ENCODE assay signal across 19 mouse cellular contexts in genomic region chr16:32511338-32511734, GRCm38 (mm10). TPM values are rescaled to one million over a fixed set of nuclear protein-coding genes. Genes with fewer than 3 reads are reported as not detected.
DNase-seq lines count a peak whose midpoint lies in the region; ATAC-seq and TF ChIP-seq lines count a peak whose summit lies in the region.
"Had no signal": no experiment of that assay in that cellular context is flagged by ENCODE, and none has a peak within 500 bp of the region (broad histone marks: within the 10 kb centered on the region; RNA-seq: fewer than 3 reads in every experiment).

No protein-coding gene starts in this region.

- DNase-seq in layer of hippocampus, adult 2 months (ENCODE audit: low spot score in 2 of 2) = no peak
- DNase-seq in layer of hippocampus, adult 18-20 months (ENCODE audit: low spot score in 2 of 2) = no peak
- no peak for DNase-seq in MEL (ENCODE audit: low read depth, low spot score)
- peak; percentile 67 for DNase-seq in gonadal fat pad, adult 2 months (ENCODE audit: low read depth)
- no peak for DNase-seq in kidney, postnatal 25 days
- no peak for DNase-seq in thymus, postnatal 0 days (ENCODE audit: low spot score)
- DNase-seq: cerebellum, adult 11 months; heart, adult 18-20 months; right cerebral cortex, postnatal 4 days had no signal

- no peak for TF ChIP-seq RAD21 in MEL (IDR thresholded peaks at IDR 0.05; ENCODE audit: low read depth, low read length)

- H3K9ac ChIP-seq in MEL (ENCODE audit: control insufficient read depth, low read depth, low read length, poor library complexity, severe bottlenecking) = no peak overlapping the region; the same call in 1 of the 2 replicates
- H3K9ac ChIP-seq in liver, embryonic 16.5 days (ENCODE audit: low read depth, low read length) = peak overlapping the region; percentile 70
- H3K9ac ChIP-seq: stomach, embryonic 15.5 days had no signal

- peak overlapping the region; percentile 24; the same call in 1 of the 2 replicates for H3K27ac ChIP-seq in layer of hippocampus, adult 2 months
- 0 out of 2 replicates have a peak overlapping the region, but pooled peaks have one; percentile 16 for H3K27ac ChIP-seq in MEL (ENCODE audit: control insufficient read depth, low read depth, low read length)
- peak overlapping the region; percentile 96 for H3K27ac ChIP-seq in liver, embryonic 16.5 days (ENCODE audit: low read length)

- peaks cover 0 to 39% of the 10 kb centered on the region in 2 experiments; a peak in 2 of 4 replicates for H3K36me3 ChIP-seq in MEL (ENCODE audit: control insufficient read depth in 1 of 2, insufficient read depth in 2 of 2, low read length in 2 of 2)
- H3K36me3 ChIP-seq in liver, embryonic 16.5 days (ENCODE audit: control insufficient read depth, insufficient read depth) = no peaks in the 10 kb centered on the region
- H3K36me3 ChIP-seq: stomach, embryonic 15.5 days had no signal

- no peak overlapping the region for H3K4me3 ChIP-seq in layer of hippocampus, adult 2 months
- no peak overlapping the region for H3K4me3 ChIP-seq in MEL (ENCODE audit: control insufficient read depth in 1 of 2, insufficient read depth in 1 of 2, low read depth in 2 of 2, low read length in 2 of 2)
- peak overlapping the region; percentile 31 for H3K4me3 ChIP-seq in liver, embryonic 16.5 days (ENCODE audit: low read depth, low read length)
- H3K4me3 ChIP-seq: stomach, embryonic 15.5 days had no signal

- TF ChIP-seq EP300 in MEL (IDR thresholded peaks at IDR 0.05; ENCODE audit: low read depth in 1 of 2, low read length in 2 of 2) = no peak

- no peaks in the 10 kb centered on the region; the same call in 1 of the 2 replicates for H3K79me2 ChIP-seq in MEL (ENCODE audit: control insufficient read depth, insufficient read depth, low read length, poor library complexity)

- peak overlapping the region; percentile 72 for H3K4me2 ChIP-seq in liver, embryonic 16.5 days (ENCODE audit: low read depth, low read length)
- H3K4me2 ChIP-seq: stomach, embryonic 15.5 days had no signal

- no peak for ATAC-seq in liver, embryonic 16.5 days (ENCODE audit: low read depth)
- ATAC-seq: hindbrain, embryonic 16.5 days had no signal

- no peaks in the 10 kb centered on the region for H3K9me3 ChIP-seq in MEL (replicated peaks; ENCODE audit: insufficient read depth, low read length)
- H3K9me3 ChIP-seq in liver, embryonic 16.5 days (replicated peaks; ENCODE audit: control insufficient read depth, low read length) = no peaks in the 10 kb centered on the region
- H3K9me3 ChIP-seq: stomach, embryonic 15.5 days had no signal

- no peak for TF ChIP-seq CTCF in layer of hippocampus, adult 2 months (conservative IDR thresholded peaks at IDR 0.05)
- TF ChIP-seq CTCF in MEL (IDR thresholded peaks at IDR 0.05 in 2 of 3, conservative IDR thresholded peaks at IDR 0.05 in 1 of 3; ENCODE audit: control insufficient read depth in 1 of 3, insufficient read depth in 1 of 3, low read depth in 2 of 3, low read length in 3 of 3, poor library complexity in 1 of 3, severe bottlenecking in 1 of 3) = no peak

- H3K4me1 ChIP-seq in MEL (ENCODE audit: control insufficient read depth in 1 of 2, insufficient read depth in 2 of 2, low read length in 2 of 2) = peaks cover 19 to 35% of the 10 kb centered on the region in 2 experiments
- H3K4me1 ChIP-seq in liver, embryonic 16.5 days (ENCODE audit: control insufficient read depth, low read depth, low read length) = peaks cover 89% of the 10 kb centered on the region

- no peak for TF ChIP-seq POLR2A in MEL (IDR thresholded peaks at IDR 0.05; ENCODE audit: control insufficient read depth in 1 of 2, insufficient read depth in 1 of 2, low read depth in 1 of 2, low read length in 2 of 2, poor library complexity in 1 of 2)

- 66% methylated on average over 3 of the region's 3 CpGs for WGBS in liver, embryonic 16.5 days (ENCODE audit: insufficient replicate concordance)

- no peaks in the 10 kb centered on the region for H3K27me3 ChIP-seq in MEL (ENCODE audit: control insufficient read depth in 1 of 2, insufficient read depth in 2 of 2, low read length in 2 of 2)
- H3K27me3 ChIP-seq in liver, embryonic 16.5 days (ENCODE audit: control insufficient read depth, insufficient read depth, low read depth, low read length) = no peaks in the 10 kb centered on the region
- H3K27me3 ChIP-seq: stomach, embryonic 15.5 days had no signal

TF ChIP-seq in MEL, 35 proteins besides CTCF, POLR2A, EP300 and RAD21:
- no peak for TF ChIP-seq ZC3H11A (IDR thresholded peaks at IDR 0.05; ENCODE audit: low read depth, low read length)
- no peak for TF ChIP-seq MAX (IDR thresholded peaks at IDR 0.05; ENCODE audit: low read length)
- no peak for TF ChIP-seq NELFE (IDR thresholded peaks at IDR 0.05; ENCODE audit: low read depth, low read length)
- no peak for TF ChIP-seq TBP (IDR thresholded peaks at IDR 0.05; ENCODE audit: low read depth, low read length)
- no peak for TF ChIP-seq UBTF (IDR thresholded peaks at IDR 0.05; ENCODE audit: borderline replicate concordance, insufficient read depth, low read depth, low read length)
- TF ChIP-seq RCOR1 (IDR thresholded peaks at IDR 0.05; ENCODE audit: low read depth, low read length) = no peak
- no peak for TF ChIP-seq POLR2AphosphoS2 (IDR thresholded peaks at IDR 0.05; ENCODE audit: low read length)
- TF ChIP-seq ELF1 (IDR thresholded peaks at IDR 0.05; ENCODE audit: low read depth, low read length) = no peak

RNA-seq across cellular contexts. Expression of gene Zdhhc19, which starts 15.3 kb away (rescaled TPM):
- total RNA-seq in layer of hippocampus, adult 2 months (2021) = not detected
- total RNA-seq in layer of hippocampus, adult 18-20 months (2021) = not detected
- total RNA-seq in MEL (2012; rRNA removed) = 0.58 TPM in 1 of 2 replicates, not detected in the other
- 1 to 10 TPM in 1 of 2 experiments, not detected in 1; 1.4 TPM for polyA plus RNA-seq in MEL (2012; ENCODE audit: insufficient read depth in 1 of 2, insufficient read length in 2 of 2, low read depth in 1 of 2, low replicate concordance in 2 of 2, missing spikeins in 1 of 2)
- 0.25 and 0.30 TPM in 2 replicates for polyA plus RNA-seq in gonadal fat pad, adult 2 months (2012; rRNA removed)
- polyA plus RNA-seq in liver, embryonic 16.5 days (2015; fragmentation: Nextera tagmentation; extraction: Ambion mirVana) = not detected in 2 replicates
- not detected in 2 replicates for polyA plus RNA-seq in thymus, postnatal 0 days (2015; fragmentation: Nextera tagmentation; extraction: Ambion mirVana)
- total RNA-seq: adrenal gland, postnatal 4 days; CH12.LX; heart, adult 18-20 months; layer of hippocampus, postnatal 10 days had no signal
- polyA plus RNA-seq: cortical plate, adult 2 months; hindbrain, embryonic 16.5 days; kidney, embryonic 14.5 days; limb, embryonic 14.5 days had no signal

RNA-seq across cellular contexts. Expression of gene Slc51a, which starts 23.7 kb away (rescaled TPM):
- not detected for total RNA-seq in layer of hippocampus, adult 2 months (2021)
- total RNA-seq in layer of hippocampus, adult 18-20 months (2021) = not detected
- 3.3 and 4.6 TPM in 2 replicates for total RNA-seq in MEL (2012; rRNA removed)
- 10 to 100 TPM in 1 of 2 experiments, not detected in 1; 14.5 TPM for polyA plus RNA-seq in MEL (2012; ENCODE audit: insufficient read depth in 1 of 2, insufficient read length in 2 of 2, low read depth in 1 of 2, low replicate concordance in 2 of 2, missing spikeins in 1 of 2)
- 0.04 TPM in 1 of 2 replicates, not detected in the other for polyA plus RNA-seq in gonadal fat pad, adult 2 months (2012; rRNA removed)
- polyA plus RNA-seq in liver, embryonic 16.5 days (2015; fragmentation: Nextera tagmentation; extraction: Ambion mirVana) = 0.25 and 1.3 TPM in 2 replicates
- 0.90 and 0.91 TPM in 2 replicates for polyA plus RNA-seq in thymus, postnatal 0 days (2015; fragmentation: Nextera tagmentation; extraction: Ambion mirVana)
- total RNA-seq: layer of hippocampus, postnatal 10 days; megakaryocyte, adult 5-6 weeks had no signal
- polyA plus RNA-seq: hindbrain, embryonic 16.5 days had no signal

Comparison
In these comparisons a context has a peak if more than half of its experiments do, and no peak if none do; other contexts are left out.
1. H3K27ac ChIP-seq: peak in every context shown above with its lines; median percentile 96 in liver, embryonic 16.5 days; 24 in layer of hippocampus, adult 2 months; 16 in MEL.